Mouse (Mus musculus): ENCODE measurements at regions not wholly inside any gene's neighbourhood (a gene's known extent, or its start where the extent isn't known, plus 50 kb on each side); places are given as distances from the start of the nearest gene placed in this dataset.

DNA sequence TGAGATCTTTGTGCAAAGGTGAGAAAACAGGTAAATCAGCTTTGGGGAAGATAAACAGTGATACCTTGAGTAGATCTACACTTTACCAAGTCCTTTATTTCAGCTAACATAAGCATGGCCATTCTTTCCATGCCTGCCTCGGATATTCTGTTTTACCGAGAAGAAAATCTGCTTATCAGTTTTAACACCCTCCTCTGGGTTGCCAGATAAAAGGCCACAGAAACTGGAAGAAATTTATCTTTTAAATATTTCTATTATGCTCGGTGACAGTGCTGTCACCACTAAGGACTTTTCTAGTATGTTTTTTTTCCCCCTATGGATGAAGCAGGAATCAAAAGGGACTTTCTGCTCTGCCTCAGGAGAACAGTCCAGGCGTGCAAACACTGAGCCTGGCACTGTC lies 84.2 kb downstream of the Mbip start:
- no peak for TF ChIP-seq CTCF (IDR thresholded peaks at IDR 0.05)
- no peak for TF ChIP-seq POLR2A (IDR thresholded peaks at IDR 0.05; ENCODE audit: insufficient read depth, low read depth, low read length)
